Mouse (Mus musculus): Measurements from ENCODE around the gene Cox7b2.
A peak's percentile ranks its signal among the peaks of the same experiment; 100 is the strongest.
"Not testable (repeated sequence)": the region's sequence is repeated elsewhere in the genome, so short reads cannot be mapped to it uniquely, and the experiment has no call there.

Gene Cox7b2

GRCm38 (mm10) chr5:71548079-71548478 lies at the start of gene Cox7b2:
Cox7b2 (minus strand) TSS chr5:71548205.
- no peak for DNase-seq (ENCODE audit: low spot score in 2 of 2)

GRCm38 (mm10) chr5:71595321-71595720 lies 47.3 kb upstream of the Cox7b2 start:
- no peak for DNase-seq (ENCODE audit: low spot score in 2 of 2)

GRCm38 (mm10) chr5:71593745-71594255 lies 45.8 kb upstream of the Cox7b2 start:
- DNase-seq (ENCODE audit: low spot score in 2 of 2), result no peak

GRCm38 (mm10) chr5:71571646-71572237 lies 23.7 kb upstream of the Cox7b2 start:
- DNase-seq (ENCODE audit: low spot score in 2 of 2), result no peak

- DNase-seq (ENCODE audit: low spot score in 2 of 2), result no peak
Measured at GRCm38 (mm10) chr5:71545554-71545953, 2.5 kb downstream of the Cox7b2 start.

- not testable (repeated sequence) for DNase-seq (ENCODE audit: low spot score in 2 of 2)
Measured at GRCm38 (mm10) chr5:71525486-71525885, 22.5 kb downstream of the Cox7b2 start.

- DNase-seq (ENCODE audit: low spot score in 2 of 2), result peak; percentile 63 to 69
Measured at GRCm38 (mm10) chr5:71502058-71502678, 45.8 kb downstream of the Cox7b2 start.

- no peak for DNase-seq (ENCODE audit: low spot score in 2 of 2)
Measured at GRCm38 (mm10) chr5:71495621-71496020, 52.4 kb downstream of the Cox7b2 start.

- DNase-seq (ENCODE audit: low spot score in 2 of 2), result no peak
Measured at GRCm38 (mm10) chr5:71456957-71457356, 91.0 kb downstream of the Cox7b2 start.

- DNase-seq (ENCODE audit: low spot score in 2 of 2), result no peak
Measured at GRCm38 (mm10) chr5:71440174-71440573, 107.8 kb downstream of the Cox7b2 start.

All from frontal cortex, postnatal 25 days (tissue).